Mouse (Mus musculus) testis, adult 2 months (tissue): ENCODE measurements around the gene Pacsin1. TPM values are rescaled to one million over a fixed set of nuclear protein-coding genes. Genes with fewer than 3 reads are reported as not detected.

Experiments
- H3K27ac ChIP-seq: fragments of 200-500 bp; 2 replicates; pipeline ENCODE4 v1.5.1; 2012; ENCODE audit warnings: low read depth, low read length; ENCODE audit not compliant: control insufficient read depth, insufficient read depth
- H3K27me3 ChIP-seq: fragments of 200-500 bp; 2 replicates; pipeline ENCODE4 v1.6.1; 2012; ENCODE audit warnings: mild to moderate bottlenecking, low read length, moderate library complexity; ENCODE audit not compliant: control insufficient read depth, insufficient read depth
- H3K36me3 ChIP-seq: fragments of 200-500 bp; 2 replicates; pipeline ENCODE4 v1.6.1; 2012; ENCODE audit warnings: mild to moderate bottlenecking, low read length; ENCODE audit not compliant: control insufficient read depth, insufficient read depth
- H3K4me1 ChIP-seq: fragments of 200-500 bp; 2 replicates; pipeline ENCODE4 v1.6.1; 2012; ENCODE audit warnings: low read length; ENCODE audit not compliant: control insufficient read depth, insufficient read depth
- H3K4me3 ChIP-seq: fragments of 200-500 bp; 2 replicates; pipeline ENCODE4 v1.5.1; 2012; ENCODE audit warnings: low read depth, mild to moderate bottlenecking, low read length, moderate library complexity, mixed read lengths; ENCODE audit not compliant: control insufficient read depth
- CTCF ChIP-seq: fragments of 200-500 bp; IDR thresholded peaks from 2 replicates; pipeline ENCODE4 v1.5.1; 2012; ENCODE audit warnings: low read depth, mild to moderate bottlenecking, inconsistent platforms, low read length, moderate library complexity; ENCODE audit not compliant: control insufficient read depth, insufficient read depth, insufficient replicate concordance
- POLR2A ChIP-seq: fragments of 200-500 bp; IDR thresholded peaks from 2 replicates; pipeline ENCODE4 v1.6.1; 2012; ENCODE audit warnings: low read depth, mild to moderate bottlenecking, inconsistent platforms, low read length, moderate library complexity; ENCODE audit not compliant: control insufficient read depth
- polyA plus RNA-seq: library from polyadenylated mRNA; depleted of rRNA; stranded (reverse); fragments of >200 nt; gene quantifications from 2 replicates; pipeline ENCODE4 v1.2.3, GENCODE M21; 2012

Gene Pacsin1
- polyA plus RNA-seq, 1 experiment, result 9.6 TPM

DNA sequence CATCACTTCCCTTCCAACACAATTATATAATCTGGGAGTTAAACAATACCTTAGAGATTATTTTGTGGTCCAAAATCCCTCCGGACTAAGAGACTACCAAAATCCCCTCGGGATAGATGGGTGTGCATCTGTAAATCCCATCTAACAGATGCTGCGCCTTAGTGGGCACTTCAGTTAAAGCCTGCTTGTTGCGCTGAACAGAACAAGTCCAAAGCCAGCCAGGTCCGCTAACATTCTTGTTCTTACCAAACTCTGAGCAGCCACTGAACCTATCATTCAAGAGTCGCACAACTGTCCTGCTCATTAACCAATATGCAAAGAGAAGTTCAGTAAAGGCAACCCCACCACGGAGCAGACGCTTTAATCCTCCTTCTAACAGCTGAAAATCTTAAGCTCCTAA lies 34.1 kb upstream of the Pacsin1 start:
- H3K4me1 ChIP-seq, result peaks cover 10% of the 10 kb centered on the region
- no peaks in the 10 kb centered on the region for H3K36me3 ChIP-seq
- peak overlapping the region; percentile 28 for H3K4me3 ChIP-seq
- no peaks in the 10 kb centered on the region for H3K27me3 ChIP-seq
- TF ChIP-seq CTCF, result no peak
- no peak for TF ChIP-seq POLR2A
- peak overlapping the region; percentile 22; the same call in 1 of the 2 replicates for H3K27ac ChIP-seq

DNA sequence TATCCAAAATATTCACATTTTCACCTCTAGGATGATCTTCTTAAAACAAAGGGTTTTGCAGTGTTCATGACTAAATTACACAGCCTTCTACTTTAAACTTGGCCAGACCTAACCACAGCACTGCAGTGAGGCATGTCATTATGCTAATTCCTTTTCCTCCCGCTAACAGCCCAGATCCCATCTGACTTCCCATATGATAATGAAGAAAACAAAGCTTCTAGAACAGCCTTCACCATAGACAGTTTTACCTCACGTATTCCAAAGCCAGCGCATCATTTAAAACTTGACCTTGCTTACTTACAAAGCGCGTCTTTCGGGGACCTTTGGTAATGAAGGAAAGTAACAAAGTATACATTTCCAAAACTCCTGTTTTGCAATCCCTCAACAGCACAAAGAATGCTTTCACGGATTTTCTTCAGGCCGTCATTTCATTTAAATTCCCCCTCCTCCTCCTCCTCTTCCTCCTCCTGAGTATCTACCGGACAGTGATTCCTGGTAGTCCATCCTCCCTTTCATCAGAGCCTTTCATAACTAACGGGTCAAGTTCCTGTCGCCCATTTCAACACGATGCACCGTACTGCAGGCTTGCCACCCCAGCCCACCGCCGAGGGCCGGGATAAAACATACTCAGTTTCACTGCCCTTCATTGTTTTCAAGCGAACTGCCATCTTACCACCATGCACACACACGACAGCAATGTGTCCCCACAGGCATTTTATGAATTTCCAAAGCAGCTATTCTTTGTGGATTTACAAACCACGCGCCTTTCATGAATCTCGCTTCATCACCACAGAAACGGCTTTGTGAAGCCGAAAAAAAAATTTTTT lies 33.4 kb upstream of the Pacsin1 start:
- H3K27me3 ChIP-seq, result no peaks in the 10 kb centered on the region

DNA sequence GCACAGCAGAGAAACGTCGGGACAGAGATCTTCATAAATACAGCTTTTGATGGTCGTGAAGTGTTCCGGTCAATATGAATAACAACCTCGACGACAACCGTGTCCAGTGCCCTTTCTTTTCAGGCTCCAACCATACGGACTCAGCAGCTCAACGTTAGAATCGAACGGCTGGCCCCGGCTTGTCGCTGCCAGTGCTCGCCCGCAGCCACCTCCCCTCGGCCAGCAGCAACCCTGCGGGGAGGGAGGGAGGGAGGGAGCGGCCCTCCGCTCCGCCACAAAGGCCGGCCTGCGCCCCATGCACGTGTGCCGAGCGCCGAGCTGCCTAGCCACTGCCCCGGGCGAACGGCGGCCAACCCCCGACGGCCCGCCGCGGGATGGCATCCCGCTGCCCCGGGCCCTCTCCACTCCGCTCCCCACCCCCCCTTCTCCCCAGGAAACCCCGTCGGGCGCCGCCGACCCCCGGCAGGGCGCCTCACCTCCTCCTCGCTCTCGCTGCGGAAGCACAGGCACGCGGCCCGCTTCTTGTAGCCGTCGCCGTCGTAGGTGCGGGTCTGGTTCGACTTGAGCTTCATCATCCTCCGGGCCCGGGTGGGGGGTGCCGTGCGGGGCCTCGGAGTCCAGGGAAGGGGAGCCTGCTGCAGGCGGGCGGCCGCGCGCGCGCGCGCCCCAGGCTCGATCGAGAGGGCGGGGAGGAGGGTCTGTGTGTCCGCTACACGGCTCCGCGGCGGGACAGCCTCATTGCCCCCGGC lies 32.5 kb upstream of the Pacsin1 start:
- Histone ChIP-seq H3K4me3 (peak overlapping the region; percentile 93), H3K27ac (peak overlapping the region; percentile 76), H3K27me3 (no peaks in the 10 kb centered on the region), H3K4me1 (peaks cover 10% of the 10 kb centered on the region), H3K36me3 (no peaks in the 10 kb centered on the region)
- TF ChIP-seq CTCF (no peak), POLR2A (no peak; the same call in 1 of the 2 replicates)

More for the DNA sequence above, 33.4 kb upstream of the Pacsin1 start:
- TF ChIP-seq POLR2A (no peak), CTCF (no peak)
- Histone ChIP-seq H3K27ac (peak overlapping the region; percentile 76), H3K4me3 (peak overlapping the region; percentile 93), H3K4me1 (peaks cover 10% of the 10 kb centered on the region), H3K36me3 (no peaks in the 10 kb centered on the region)

DNA sequence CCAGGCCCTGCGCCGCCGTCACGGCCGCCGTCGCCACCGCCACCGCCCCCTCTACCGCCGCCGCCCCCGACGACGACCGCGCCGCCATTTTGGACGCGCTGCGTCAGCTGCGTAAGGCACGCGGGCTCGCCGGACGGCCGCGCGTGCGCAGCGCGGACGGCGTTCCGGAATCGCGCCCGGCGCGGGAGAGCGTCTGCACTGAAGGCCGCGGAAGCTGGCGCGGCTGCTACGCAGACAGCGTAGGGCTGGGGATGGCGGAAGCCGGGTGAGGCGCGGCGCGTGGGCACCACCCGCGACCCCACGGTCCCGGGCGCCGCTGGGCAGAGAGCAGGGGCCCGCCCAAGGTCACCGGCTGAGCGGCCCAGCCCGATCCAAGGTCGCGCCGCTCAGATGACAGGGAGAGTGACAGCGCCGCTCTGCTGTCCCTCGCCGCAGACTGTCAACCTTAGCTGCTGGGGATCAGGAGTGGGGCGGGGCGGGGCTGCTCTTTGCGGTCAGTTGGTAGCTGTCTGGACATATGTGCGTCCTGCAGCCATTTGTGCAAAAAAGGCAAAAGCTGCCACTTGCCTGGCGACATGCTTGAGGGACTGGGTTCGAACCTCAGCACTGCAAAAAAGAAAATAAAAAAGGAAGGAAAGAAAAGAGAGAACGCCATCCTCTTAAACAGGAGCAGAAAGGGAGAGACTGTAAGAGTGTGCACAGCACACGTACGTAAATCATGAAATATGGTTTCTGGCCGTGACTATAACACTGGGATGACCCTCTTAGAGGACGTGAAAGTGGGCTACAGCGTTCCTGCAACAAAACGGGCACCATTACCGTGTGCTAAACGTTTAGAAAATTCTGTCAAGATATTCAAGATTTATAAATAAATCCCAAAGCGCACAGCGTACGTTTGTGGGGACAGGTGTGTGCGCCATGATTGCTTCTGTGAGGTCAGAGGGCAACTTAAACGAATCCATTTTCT lies 31.7 kb upstream of the Pacsin1 start, which contains the start of gene Nudt3:
Gene Nudt3 (minus strand): TSS at position 136 of the 967 bp plus-strand sequence.
- Histone ChIP-seq H3K36me3 (no peaks in the 10 kb centered on the region), H3K4me1 (peaks cover 8% of the 10 kb centered on the region), H3K27ac (peak within 1 kb of the TSS; percentile 76), H3K27me3 (no peaks in the 10 kb centered on the region), H3K4me3 (peak within 1 kb of the TSS; percentile 93)
- TF ChIP-seq CTCF (no peak), POLR2A (peak; percentile 77)

DNA sequence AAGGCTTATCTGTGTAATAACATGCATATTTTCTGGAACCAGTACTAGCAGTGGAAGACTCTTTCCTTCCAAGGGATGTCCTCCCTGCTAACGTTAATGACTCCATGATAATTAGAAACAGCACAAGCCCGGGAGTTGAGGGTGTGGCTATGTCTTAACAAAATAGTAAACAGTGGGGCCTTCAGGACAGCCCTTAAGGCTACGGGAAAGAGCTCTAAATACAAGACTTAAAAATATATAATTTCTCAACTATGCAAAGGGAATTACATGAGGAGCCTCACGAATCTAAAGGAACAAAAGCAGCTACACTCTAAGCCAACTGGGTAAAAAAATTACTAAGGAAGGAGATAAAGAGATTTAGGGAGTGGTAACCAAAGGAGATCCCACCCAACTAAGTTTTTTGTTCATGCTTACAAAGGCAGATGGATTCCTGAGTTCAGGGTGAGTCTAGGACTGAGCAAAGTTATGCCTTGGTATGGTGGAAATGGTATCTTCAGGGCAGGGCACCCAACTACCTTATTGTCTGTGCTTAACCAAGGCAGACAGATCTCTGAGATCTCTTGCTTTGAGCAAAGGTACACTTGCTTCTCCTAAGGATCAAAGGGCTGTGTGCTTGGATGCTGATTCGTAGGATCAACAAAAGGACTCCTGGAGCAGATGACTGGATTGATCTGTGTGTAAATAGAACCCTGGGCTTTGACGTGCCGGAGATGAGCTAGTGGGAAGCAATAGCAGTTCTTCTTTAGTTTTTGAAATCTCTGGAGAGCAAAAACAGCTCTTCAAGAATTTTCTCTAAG lies 29.7 kb upstream of the Pacsin1 start:
- H3K27ac ChIP-seq, result no peak overlapping the region
- H3K36me3 ChIP-seq, result peaks cover 4% of the 10 kb centered on the region
- H3K4me1 ChIP-seq, result peaks cover 8% of the 10 kb centered on the region
- TF ChIP-seq CTCF, result no peak
- no peak for TF ChIP-seq POLR2A
- H3K4me3 ChIP-seq, result no peak overlapping the region
- H3K27me3 ChIP-seq, result no peaks in the 10 kb centered on the region

DNA sequence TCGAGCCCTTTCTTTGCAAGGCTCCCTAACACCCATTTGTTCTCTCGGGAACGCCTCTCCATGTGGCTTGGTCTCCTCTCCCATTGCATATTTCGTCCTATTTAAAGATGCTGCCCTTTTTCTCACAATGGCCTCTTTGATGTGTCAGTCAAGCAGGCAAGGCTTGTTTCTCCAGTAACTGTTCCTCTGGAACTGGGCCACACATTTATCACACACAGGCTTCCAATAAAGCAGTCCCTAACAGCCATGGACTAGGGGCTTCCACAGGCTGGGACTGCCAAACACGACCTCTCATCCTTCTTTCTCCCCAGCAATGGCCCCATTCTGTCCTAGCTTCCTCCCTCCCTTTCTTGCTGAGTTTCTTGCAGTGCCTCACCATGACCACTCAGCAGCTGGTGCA lies 28.6 kb upstream of the Pacsin1 start:
- Histone ChIP-seq H3K27ac (no peak overlapping the region), H3K4me3 (no peak overlapping the region), H3K27me3 (no peaks in the 10 kb centered on the region), H3K4me1 (peaks cover 5% of the 10 kb centered on the region), H3K36me3 (peaks cover 5% of the 10 kb centered on the region)
- no peak for TF ChIP-seq CTCF
- TF ChIP-seq POLR2A, result no peak
